In the genomic region with DNA sequence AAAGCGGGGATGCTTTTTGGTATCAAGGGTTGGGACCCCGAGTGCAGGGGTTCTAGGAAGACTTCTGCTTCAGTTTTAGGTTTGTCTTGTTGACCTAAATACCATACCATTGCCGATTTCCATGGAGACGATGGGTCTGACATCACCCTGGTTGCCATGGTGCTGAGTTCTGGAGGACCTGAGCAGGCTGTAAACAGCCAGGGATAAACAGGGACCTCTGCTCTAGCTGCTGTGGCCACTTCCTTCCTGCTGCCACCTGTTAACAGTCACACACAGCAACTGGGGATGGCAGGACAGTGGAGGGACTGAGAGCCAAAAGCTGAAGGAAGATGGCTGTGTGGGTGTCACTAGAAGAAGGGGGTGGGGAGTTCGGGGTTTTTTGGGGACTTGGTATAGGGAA, we compare ENCODE assay signal across 8 mouse cellular contexts. TPM values are rescaled to one million over a fixed set of nuclear protein-coding genes. Genes with fewer than 3 reads are reported as not detected.
A peak's percentile ranks its signal among the peaks of the same experiment; 100 is the strongest.
DNase-seq lines count a peak whose midpoint lies in the region; ATAC-seq and TF ChIP-seq lines count a peak whose summit lies in the region.

No protein-coding gene starts in this region.

- peaks cover 6% of the 10 kb centered on the region; the same call in 1 of the 2 replicates for H3K36me3 ChIP-seq in liver, adult 2 months (ENCODE audit: control insufficient read depth, insufficient read depth, low read length)
- H3K36me3 ChIP-seq in liver, embryonic 11.5 days (ENCODE audit: control insufficient read depth, insufficient read depth, low read length) = peaks cover 17% of the 10 kb centered on the region

- WGBS in liver, adult 2 months = 46% methylated on average over 5 of the region's 5 CpGs
- 22% methylated on average over 5 of the region's 5 CpGs for WGBS in liver, embryonic 11.5 days

- no peaks in the 10 kb centered on the region for H3K27me3 ChIP-seq in liver, adult 2 months (ENCODE audit: control insufficient read depth, insufficient read depth, low read length)
- H3K27me3 ChIP-seq in liver, embryonic 11.5 days (replicated peaks; ENCODE audit: control insufficient read depth, insufficient read depth, low read length) = no peaks in the 10 kb centered on the region

- H3K4me1 ChIP-seq in liver, adult 2 months (ENCODE audit: control insufficient read depth, insufficient read depth, low read length) = peaks cover 1% of the 10 kb centered on the region
- peaks cover 25% of the 10 kb centered on the region for H3K4me1 ChIP-seq in bone marrow macrophage, adult 2 months (ENCODE audit: control insufficient read depth, insufficient read depth, low read length)
- H3K4me1 ChIP-seq in liver, embryonic 11.5 days (replicated peaks; ENCODE audit: control insufficient read depth, insufficient read depth, low read length) = peaks cover 8% of the 10 kb centered on the region

- peak overlapping the region; percentile 75 for H3K4me2 ChIP-seq in liver, embryonic 11.5 days

- peak overlapping the region; percentile 13; the same call in 1 of the 2 replicates for H3K9ac ChIP-seq in liver, adult 2 months (ENCODE audit: low read depth, low read length)
- peak overlapping the region; percentile 60 for H3K9ac ChIP-seq in liver, embryonic 11.5 days (ENCODE audit: low read depth, low read length)

- intact Hi-C loops in heart, postnatal 10 days (cut with DNase I) = no loop called here

- H3K79me2 ChIP-seq in liver, adult 2 months (ENCODE audit: control insufficient read depth, insufficient read depth, low read length) = no peaks in the 10 kb centered on the region

- no peaks in the 10 kb centered on the region for H3K9me3 ChIP-seq in liver, embryonic 11.5 days (ENCODE audit: control insufficient read depth, low read length)

- DNase-seq in liver, adult 2 months (ENCODE audit: extremely low read depth, low read depth, low spot score) = no peak
- DNase-seq in liver = no peak
- DNase-seq in heart, postnatal 10 days = peak; percentile 44 to 59
- DNase-seq in liver, embryonic 11.5 days (ENCODE audit: low spot score) = no peak
- DNase-seq in frontal cortex, postnatal 36 days (ENCODE audit: low spot score in 2 of 2) = no peak
- DNase-seq in cerebellum, adult 11-12 months = no peak

- no peak for ATAC-seq in liver, embryonic 11.5 days (replicated peaks; ENCODE audit: low FRiP score)
- peak; percentile 45 for ATAC-seq in monocyte, adult 5-6 weeks (replicated peaks; ENCODE audit: insufficient number of reproducible peaks, low FRiP score, low TSS enrichment, poor library complexity, severe bottlenecking)

- no peak for TF ChIP-seq CTCF in liver, adult 2 months (IDR thresholded peaks at IDR 0.05; ENCODE audit: low read depth, low read length)
- 0 out of 2 replicates have a peak, but pooled peaks have one; percentile 18 for TF ChIP-seq CTCF in bone marrow macrophage, adult 2 months (IDR thresholded peaks at IDR 0.05; ENCODE audit: low read depth, low read length)

- H3K4me3 ChIP-seq in liver, adult 2 months (ENCODE audit: insufficient read depth, low read depth, low read length) = no peak overlapping the region
- peak overlapping the region; percentile 54 for H3K4me3 ChIP-seq in bone marrow macrophage, adult 2 months (ENCODE audit: insufficient read depth, low read length)
- peak overlapping the region; percentile 54 for H3K4me3 ChIP-seq in liver, embryonic 11.5 days (ENCODE audit: low read depth, low read length)

- TF ChIP-seq POLR2A in liver, adult 2 months (IDR thresholded peaks at IDR 0.05; ENCODE audit: extremely low read depth, insufficient read depth, low read length) = no peak
- TF ChIP-seq POLR2A in bone marrow macrophage, adult 2 months (IDR thresholded peaks at IDR 0.05; ENCODE audit: borderline replicate concordance, low read depth, low read length) = no peak

- H3K27ac ChIP-seq in liver, adult 2 months (replicated peaks; ENCODE audit: insufficient read depth, low read depth, low read length) = no peak overlapping the region
- peak overlapping the region; percentile 58 for H3K27ac ChIP-seq in bone marrow macrophage, adult 2 months (ENCODE audit: insufficient read depth, low read depth, low read length)
- H3K27ac ChIP-seq in liver, embryonic 11.5 days (ENCODE audit: low read depth, low read length) = peak overlapping the region; percentile 33; the same call in 1 of the 2 replicates

RNA-seq across cellular contexts. Expression of gene Pbxip1, which starts 0.8 kb away (rescaled TPM):
- 5.7 and 5.9 TPM in 2 replicates for total RNA-seq in liver, adult 2 months (2014; rRNA removed)
- polyA plus RNA-seq in liver, adult 2 months (2012; rRNA removed) = 6.6 and 9.1 TPM in 2 replicates
- polyA plus RNA-seq in bone marrow macrophage, adult 2 months (2012; ENCODE audit: insufficient read depth, insufficient read length, missing spikeins) = 14.1 and 17.3 TPM in 2 replicates
- 10 to 100 TPM; 66.5 to 66.8 TPM for total RNA-seq in heart, postnatal 10 days (2021)
- 8.3 and 8.7 TPM in 2 replicates for polyA plus RNA-seq in liver, embryonic 11.5 days (2014; fragmentation: Nextera tagmentation; extraction: Ambion mirVana)
- 149 to 190 TPM (median 158 TPM) in 3 replicates for total RNA-seq in monocyte, adult 5-6 weeks (2017)

RNA-seq across cellular contexts. Expression of gene Pygo2, which starts 7.3 kb away (rescaled TPM):
- total RNA-seq in liver, adult 2 months (2014; rRNA removed) = 4.4 and 9.9 TPM in 2 replicates
- polyA plus RNA-seq in liver, adult 2 months (2012; rRNA removed) = 26.5 and 29.0 TPM in 2 replicates
- polyA plus RNA-seq in bone marrow macrophage, adult 2 months (2012; ENCODE audit: insufficient read depth, insufficient read length, missing spikeins) = 25.3 and 28.0 TPM in 2 replicates
- 10 to 100 TPM; 16.8 to 22.3 TPM for total RNA-seq in heart, postnatal 10 days (2021)
- 35.5 and 37.7 TPM in 2 replicates for polyA plus RNA-seq in liver, embryonic 11.5 days (2014; fragmentation: Nextera tagmentation; extraction: Ambion mirVana)
- 11.0 to 18.5 TPM (median 17.6 TPM) in 3 replicates for total RNA-seq in monocyte, adult 5-6 weeks (2017)

RNA-seq across cellular contexts. Expression of gene Pmvk, which starts 17.1 kb away (rescaled TPM):
- total RNA-seq in liver, adult 2 months (2014; rRNA removed) = 79.5 and 112 TPM in 2 replicates
- 82.1 and 108 TPM in 2 replicates for polyA plus RNA-seq in liver, adult 2 months (2012; rRNA removed)
- polyA plus RNA-seq in bone marrow macrophage, adult 2 months (2012; ENCODE audit: insufficient read depth, insufficient read length, missing spikeins) = 25.9 and 26.8 TPM in 2 replicates
- total RNA-seq in heart, postnatal 10 days (2021) = 10 to 100 TPM in 1 of 2 experiments, 1 to 10 TPM in 1; 8.9 to 12.1 TPM
- polyA plus RNA-seq in liver, embryonic 11.5 days (2014; fragmentation: Nextera tagmentation; extraction: Ambion mirVana) = 58.0 and 58.3 TPM in 2 replicates
- total RNA-seq in monocyte, adult 5-6 weeks (2017) = 18.0 to 23.5 TPM (median 21.0 TPM) in 3 replicates

RNA-seq across cellular contexts. Expression of gene Shc1, which starts 19.0 kb away (rescaled TPM):
- total RNA-seq in liver, adult 2 months (2014; rRNA removed) = 37.7 and 42.0 TPM in 2 replicates
- 56.8 and 57.4 TPM in 2 replicates for polyA plus RNA-seq in liver, adult 2 months (2012; rRNA removed)
- 56.0 and 56.8 TPM in 2 replicates for polyA plus RNA-seq in bone marrow macrophage, adult 2 months (2012; ENCODE audit: insufficient read depth, insufficient read length, missing spikeins)
- 10 to 100 TPM; 59.1 to 62.1 TPM for total RNA-seq in heart, postnatal 10 days (2021)
- polyA plus RNA-seq in liver, embryonic 11.5 days (2014; fragmentation: Nextera tagmentation; extraction: Ambion mirVana) = 72.8 and 75.6 TPM in 2 replicates
- total RNA-seq in monocyte, adult 5-6 weeks (2017) = 48.9 to 65.4 TPM (median 58.4 TPM) in 3 replicates

RNA-seq across cellular contexts. Expression of gene Cks1b, which starts 19.1 kb away (rescaled TPM):
- total RNA-seq in liver, adult 2 months (2014; rRNA removed) = 3.0 and 6.0 TPM in 2 replicates
- polyA plus RNA-seq in liver, adult 2 months (2012; rRNA removed) = 7.9 and 11.0 TPM in 2 replicates
- 46.6 and 55.2 TPM in 2 replicates for polyA plus RNA-seq in bone marrow macrophage, adult 2 months (2012; ENCODE audit: insufficient read depth, insufficient read length, missing spikeins)
- 10 to 100 TPM; 26.6 to 26.9 TPM for total RNA-seq in heart, postnatal 10 days (2021)
- polyA plus RNA-seq in liver, embryonic 11.5 days (2014; fragmentation: Nextera tagmentation; extraction: Ambion mirVana) = 498 and 502 TPM in 2 replicates
- 7.5 to 10.2 TPM (median 8.1 TPM) in 3 replicates for total RNA-seq in monocyte, adult 5-6 weeks (2017)

Comparison
In these comparisons a context has a peak if more than half of its experiments do, and no peak if none do; other contexts are left out.
1. DNase-seq: peak in heart, postnatal 10 days (2 of 2); none in liver, adult 2 months (single experiment), liver (single experiment), liver, embryonic 11.5 days (single experiment), frontal cortex, postnatal 36 days (0 of 2) and cerebellum, adult 11-12 months (single experiment).